Comparison of ENCODE assay signal across 11 mouse cellular contexts in genomic region chr3:115673663-115674157, GRCm38 (mm10). TPM values are rescaled to one million over a fixed set of nuclear protein-coding genes. Genes with fewer than 3 reads are reported as not detected.
DNase-seq lines count a peak whose midpoint lies in the region; ATAC-seq lines count a peak whose summit lies in the region.
"Had no signal": no experiment of that assay in that cellular context is flagged by ENCODE, and none has a peak within 500 bp of the region (broad histone marks: within the 10 kb centered on the region; RNA-seq: fewer than 3 reads in every experiment).

No protein-coding gene starts in this region.

- H3K4me2 ChIP-seq in kidney, embryonic 15.5 days: peak overlapping the region; percentile 30
- H3K4me2 ChIP-seq in stomach, embryonic 16.5 days (ENCODE audit: low read depth, low read length): peak overlapping the region; percentile 40
- H3K4me2 ChIP-seq in midbrain, embryonic 11.5 days: no peak overlapping the region
- H3K4me2 ChIP-seq: forebrain, embryonic 12.5 days had no signal

- no peaks in the 10 kb centered on the region for H3K9me3 ChIP-seq in kidney, embryonic 15.5 days (replicated peaks)
- no peaks in the 10 kb centered on the region for H3K9me3 ChIP-seq in stomach, embryonic 16.5 days (replicated peaks; ENCODE audit: control insufficient read depth, low read length)
- H3K9me3 ChIP-seq in midbrain, embryonic 11.5 days (ENCODE audit: control insufficient read depth, low read length): no peaks in the 10 kb centered on the region
- H3K9me3 ChIP-seq: forebrain, embryonic 12.5 days; G1E had no signal

- DNase-seq in kidney, adult 11 months: no peak
- peak; percentile 35 to 58 for DNase-seq in heart, adult 9 months (ENCODE audit: low spot score in 2 of 2)
- peak; percentile 29 to 59 for DNase-seq in lung, adult 18-20 months
- no peak for DNase-seq in midbrain, embryonic 11.5 days (ENCODE audit: low spot score, missing footprints)
- no peak for DNase-seq in testis, postnatal 14 days (ENCODE audit: low spot score)
- no peak for DNase-seq in gastrocnemius, postnatal 36 days

- ATAC-seq in kidney, embryonic 15.5 days (replicated peaks; ENCODE audit: low FRiP score): no peak
- ATAC-seq in stomach, embryonic 16.5 days (ENCODE audit: insufficient read depth, low FRiP score): no peak
- no peak for ATAC-seq in midbrain, embryonic 11.5 days (ENCODE audit: low FRiP score)

- no peaks in the 10 kb centered on the region for H3K27me3 ChIP-seq in kidney, embryonic 15.5 days
- no peaks in the 10 kb centered on the region for H3K27me3 ChIP-seq in stomach, embryonic 16.5 days (ENCODE audit: control insufficient read depth, insufficient read depth, low read length)
- H3K27me3 ChIP-seq in midbrain, embryonic 11.5 days (ENCODE audit: control insufficient read depth, insufficient read depth, low read length): no peaks in the 10 kb centered on the region
- H3K27me3 ChIP-seq: forebrain, embryonic 12.5 days had no signal

- no peak overlapping the region for H3K9ac ChIP-seq in kidney, embryonic 15.5 days
- peak overlapping the region; percentile 2; the same call in 1 of the 2 replicates for H3K9ac ChIP-seq in stomach, embryonic 16.5 days (ENCODE audit: low read length)
- no peak overlapping the region for H3K9ac ChIP-seq in midbrain, embryonic 11.5 days (ENCODE audit: low read length)
- H3K9ac ChIP-seq: forebrain, embryonic 12.5 days had no signal

- H3K27ac ChIP-seq in kidney, embryonic 15.5 days: no peak overlapping the region
- no peak overlapping the region for H3K27ac ChIP-seq in stomach, embryonic 16.5 days (ENCODE audit: low read length)
- no peak overlapping the region for H3K27ac ChIP-seq in midbrain, embryonic 11.5 days (ENCODE audit: low read depth, low read length)
- H3K27ac ChIP-seq: forebrain, embryonic 12.5 days; layer of hippocampus, adult 2 months had no signal

- H3K4me3 ChIP-seq in kidney, embryonic 15.5 days (replicated peaks): no peak overlapping the region
- no peak overlapping the region; the same call in 1 of the 2 replicates for H3K4me3 ChIP-seq in stomach, embryonic 16.5 days (replicated peaks; ENCODE audit: low read length)
- no peak overlapping the region for H3K4me3 ChIP-seq in midbrain, embryonic 11.5 days (ENCODE audit: low read depth, low read length)
- H3K4me3 ChIP-seq: forebrain, embryonic 12.5 days; layer of hippocampus, adult 2 months had no signal

- H3K36me3 ChIP-seq in kidney, embryonic 15.5 days: no peaks in the 10 kb centered on the region
- no peaks in the 10 kb centered on the region for H3K36me3 ChIP-seq in stomach, embryonic 16.5 days (ENCODE audit: control insufficient read depth, insufficient read depth, low read length)
- no peaks in the 10 kb centered on the region for H3K36me3 ChIP-seq in midbrain, embryonic 11.5 days (ENCODE audit: control insufficient read depth, insufficient read depth, low read length)
- H3K36me3 ChIP-seq: forebrain, embryonic 12.5 days; G1E had no signal

- intact Hi-C loops in gastrocnemius, postnatal 36 days (cut with DNase I): no loop called here

- H3K4me1 ChIP-seq in kidney, embryonic 15.5 days: 0 out of 2 replicates have a peak, but pooled peaks cover 6% of the 10 kb centered on the region
- H3K4me1 ChIP-seq in stomach, embryonic 16.5 days (ENCODE audit: control insufficient read depth, insufficient read depth, low read length): peaks cover 4% of the 10 kb centered on the region; the same call in 1 of the 2 replicates
- no peaks in the 10 kb centered on the region for H3K4me1 ChIP-seq in midbrain, embryonic 11.5 days (ENCODE audit: control insufficient read depth, insufficient read depth, low read length)

- 40% methylated on average over 13 of the region's 13 CpGs for WGBS in kidney, embryonic 15.5 days
- 24% methylated on average over 13 of the region's 13 CpGs for WGBS in stomach, embryonic 16.5 days
- WGBS in midbrain, embryonic 11.5 days: 70% methylated on average over 13 of the region's 13 CpGs

RNA-seq across cellular contexts. Expression of gene S1pr1, which starts 41.2 kb away (rescaled TPM):
- polyA plus RNA-seq in kidney, embryonic 15.5 days (2015; fragmentation: Nextera tagmentation; extraction: Ambion mirVana): 18.4 and 21.1 TPM in 2 replicates
- 17.3 and 18.8 TPM in 2 replicates for polyA plus RNA-seq in stomach, embryonic 16.5 days (2015; fragmentation: Nextera tagmentation; extraction: Ambion mirVana)
- polyA plus RNA-seq in midbrain, embryonic 11.5 days (2014; fragmentation: Nextera tagmentation; extraction: Ambion mirVana): 16.6 and 17.9 TPM in 2 replicates
- 10 to 100 TPM; 17.3 to 19.6 TPM for total RNA-seq in gastrocnemius, postnatal 36 days (2021)

Comparison
In these comparisons a context has a peak if more than half of its experiments do, and no peak if none do; other contexts are left out.
1. DNase-seq: peak in heart, adult 9 months (2 of 2) and lung, adult 18-20 months (2 of 2); none in kidney, adult 11 months (single experiment), midbrain, embryonic 11.5 days (single experiment), testis, postnatal 14 days (single experiment) and gastrocnemius, postnatal 36 days (0 of 2).